Mouse (Mus musculus) erythroblast, embryonic 14.5 days (primary cell): ENCODE measurements at regions not wholly inside any gene's neighbourhood (a gene's known extent, or its start where the extent isn't known, plus 50 kb on each side); places are given as distances from the start of the nearest gene placed in this dataset.

ENCODE experiments used
- H3K27me3 ChIP-seq: 2 replicates; pipeline ENCODE4 v1.6.1; 2012; ENCODE audit warnings: inconsistent platforms; ENCODE audit not compliant: control insufficient read depth
- H3K36me3 ChIP-seq: 2 replicates; pipeline ENCODE4 v1.6.1; 2012; ENCODE audit warnings: mild to moderate bottlenecking, inconsistent platforms; ENCODE audit not compliant: control insufficient read depth
- H3K4me1 ChIP-seq: 2 replicates; pipeline ENCODE4 v1.6.1; 2012; ENCODE audit warnings: inconsistent platforms; ENCODE audit not compliant: control insufficient read depth
- H3K4me3 ChIP-seq: replicated peaks from 2 replicates; pipeline ENCODE3; 2012; ENCODE audit warnings: moderate library complexity, mild to moderate bottlenecking, inconsistent platforms
- H3K9me3 ChIP-seq: 2 replicates; pipeline ENCODE4 v1.6.1; 2012; ENCODE audit warnings: low read length, inconsistent platforms, mixed read lengths; ENCODE audit not compliant: control insufficient read depth
- GATA1 ChIP-seq: IDR thresholded peaks from 2 replicates; pipeline ENCODE4 v1.6.1; 2012; ENCODE audit warnings: low read length, inconsistent platforms, mixed read lengths
- TAL1 ChIP-seq: IDR thresholded peaks from 3 replicates; pipeline ENCODE4 v1.6.1; 2012; ENCODE audit warnings: low read length, inconsistent platforms, mixed read lengths

DNA sequence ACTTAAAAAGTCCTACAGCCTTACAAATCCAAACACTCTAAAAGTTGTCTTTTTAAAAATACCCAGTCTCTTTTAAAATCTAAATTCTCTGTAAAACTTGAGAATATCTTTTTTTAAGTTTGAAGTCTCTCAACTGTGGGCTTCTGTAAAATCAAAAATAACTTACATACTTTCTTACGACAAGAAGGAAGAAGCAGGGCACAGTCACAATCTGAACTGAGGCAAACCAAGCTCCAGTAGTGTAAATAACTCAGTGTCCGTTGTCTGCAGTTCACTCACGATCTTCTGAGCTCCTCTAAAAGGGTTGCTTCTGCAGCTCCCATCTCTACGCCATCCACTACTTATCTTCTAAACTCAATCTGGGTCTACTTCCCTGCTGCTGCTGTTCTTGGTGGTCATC is 512.5 kb downstream of the Pdcd6ip start:
- H3K36me3 ChIP-seq: no peaks in the 10 kb centered on the region
- peaks cover 32% of the 10 kb centered on the region for H3K9me3 ChIP-seq
- H3K4me3 ChIP-seq: no peak overlapping the region
- TF ChIP-seq TAL1: no peak
- no peak for TF ChIP-seq GATA1
- H3K4me1 ChIP-seq: no peaks in the 10 kb centered on the region
- no peaks in the 10 kb centered on the region for H3K27me3 ChIP-seq

DNA sequence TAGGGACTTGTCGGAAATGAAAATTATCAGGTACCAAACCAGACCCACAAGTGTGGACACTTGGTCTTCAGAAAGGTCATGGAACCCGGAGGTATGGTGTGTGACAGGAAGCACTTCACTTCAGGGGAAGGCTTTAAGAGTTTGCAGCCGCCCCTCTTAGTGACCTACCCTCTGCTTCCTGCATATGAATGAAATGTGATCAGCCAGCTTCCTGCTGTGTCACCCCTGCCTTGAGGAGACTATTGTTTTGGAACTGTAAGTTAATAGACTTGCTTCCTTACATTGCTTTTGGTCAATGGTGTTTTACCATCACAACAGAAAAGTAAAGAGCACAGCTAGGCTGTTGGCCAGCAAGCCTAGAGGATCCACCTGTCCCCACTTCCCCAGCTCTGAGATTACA is 515.3 kb downstream of the Pdcd6ip start:
- no peaks in the 10 kb centered on the region for H3K36me3 ChIP-seq
- no peak overlapping the region for H3K4me3 ChIP-seq
- peaks cover 34% of the 10 kb centered on the region for H3K9me3 ChIP-seq
- no peaks in the 10 kb centered on the region for H3K4me1 ChIP-seq
- no peak for TF ChIP-seq GATA1
- no peak for TF ChIP-seq TAL1
- H3K27me3 ChIP-seq: no peaks in the 10 kb centered on the region

DNA sequence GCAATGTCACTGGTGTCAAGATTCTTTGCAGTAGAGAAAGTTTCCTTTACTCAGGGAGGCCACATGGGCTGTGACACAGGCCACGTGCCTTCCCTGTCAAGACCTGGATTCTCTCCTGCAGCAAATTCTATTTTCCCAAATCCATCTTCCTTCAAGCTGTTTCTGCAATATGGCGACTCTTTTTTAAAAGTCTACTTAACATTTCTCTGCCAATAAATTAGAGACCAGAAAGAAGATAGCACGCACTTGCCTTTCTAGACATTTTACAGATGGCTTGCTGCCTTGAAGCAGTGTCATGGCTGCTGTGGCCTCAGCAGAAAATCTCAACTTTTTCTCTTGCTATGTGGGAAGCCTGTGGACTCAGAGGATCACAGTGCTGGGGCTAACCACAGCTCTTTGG is 516.9 kb downstream of the Pdcd6ip start:
- TF ChIP-seq TAL1: no peak
- no peak for TF ChIP-seq GATA1
- Histone ChIP-seq H3K27me3 (no peaks in the 10 kb centered on the region), H3K4me1 (no peaks in the 10 kb centered on the region), H3K9me3 (peaks cover 36% of the 10 kb centered on the region), H3K4me3 (no peak overlapping the region), H3K36me3 (no peaks in the 10 kb centered on the region)

DNA sequence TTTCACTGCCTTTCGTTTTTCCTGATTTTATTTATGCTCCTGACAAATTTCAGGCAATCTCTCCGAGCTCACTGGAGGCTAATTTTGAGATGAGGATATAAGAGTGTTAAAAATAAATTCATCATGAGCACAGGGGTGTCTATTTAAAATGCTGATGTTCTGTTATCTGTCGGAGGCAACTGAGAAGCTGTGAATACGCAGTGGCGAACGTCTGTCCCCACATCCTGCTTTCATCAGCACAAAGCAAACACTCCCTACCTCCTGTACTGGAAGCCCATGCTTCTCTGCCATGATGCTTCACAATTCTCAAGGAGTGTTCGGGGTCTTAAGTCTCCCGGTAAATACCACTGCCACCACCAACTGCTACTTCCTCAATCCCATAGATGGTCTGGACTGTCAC is 526.9 kb downstream of the Pdcd6ip start:
- H3K4me3 ChIP-seq: no peak overlapping the region
- H3K4me1 ChIP-seq: no peaks in the 10 kb centered on the region
- no peaks in the 10 kb centered on the region for H3K36me3 ChIP-seq
- peaks cover 36% of the 10 kb centered on the region for H3K9me3 ChIP-seq
- TF ChIP-seq TAL1 (no peak), GATA1 (no peak)
- H3K27me3 ChIP-seq: no peaks in the 10 kb centered on the region

DNA sequence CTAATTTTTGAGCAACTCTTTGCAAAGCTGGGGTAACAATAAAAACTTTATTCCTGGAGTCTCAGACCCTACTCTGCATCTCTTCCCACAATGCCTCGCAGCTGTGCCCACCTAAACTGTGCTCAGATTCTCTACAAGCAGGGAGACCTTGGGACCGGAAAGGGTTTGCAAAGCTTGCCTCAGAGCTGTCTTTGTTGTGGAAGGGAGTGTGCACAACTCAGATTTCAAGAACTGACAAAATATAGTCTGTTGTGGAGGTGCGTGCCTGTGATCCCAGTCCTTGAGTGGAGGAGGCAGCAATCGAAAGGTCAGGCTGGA is 530.2 kb downstream of the Pdcd6ip start:
- no peaks in the 10 kb centered on the region for H3K27me3 ChIP-seq
- H3K36me3 ChIP-seq: no peaks in the 10 kb centered on the region
- TF ChIP-seq TAL1 (no peak), GATA1 (no peak)
- no peak overlapping the region for H3K4me3 ChIP-seq
- H3K9me3 ChIP-seq: peaks cover 33% of the 10 kb centered on the region
- no peaks in the 10 kb centered on the region for H3K4me1 ChIP-seq

DNA sequence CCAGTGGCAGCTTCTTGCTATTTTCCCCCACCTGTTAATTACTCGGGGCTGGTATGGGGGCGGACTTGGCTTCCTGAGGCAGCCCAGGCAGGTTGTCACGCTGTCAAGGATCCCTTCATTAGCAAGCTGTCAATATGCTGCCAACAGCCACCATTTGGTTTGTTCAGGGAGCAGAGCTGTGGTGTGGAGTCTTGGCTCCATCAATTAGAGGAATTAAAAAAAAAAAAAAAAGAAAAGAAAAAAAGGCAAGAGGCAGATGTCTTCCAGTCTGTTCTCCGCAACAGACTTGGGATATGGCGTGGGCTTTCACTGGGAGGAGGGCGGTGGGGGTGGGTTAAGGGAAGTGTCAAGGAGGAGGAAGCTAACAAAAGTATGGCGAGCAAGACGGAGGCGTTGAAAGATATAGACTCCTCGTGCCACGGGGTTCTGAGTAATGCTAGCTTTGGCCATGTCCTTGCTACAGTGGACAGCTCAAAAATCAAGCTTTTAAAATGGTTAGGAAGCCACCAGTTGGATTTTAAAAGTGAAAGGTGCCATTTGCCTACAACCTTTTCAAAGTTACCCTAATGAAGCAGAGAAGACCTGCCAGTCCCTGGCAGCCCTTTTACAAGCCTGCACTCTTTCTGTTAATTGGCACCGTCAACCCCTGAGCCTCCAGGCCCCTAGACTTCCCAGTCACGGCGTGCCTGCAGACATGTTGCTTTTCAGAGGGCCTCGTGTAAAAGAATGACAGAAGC is 530.7 kb downstream of the Pdcd6ip start:
- H3K4me1 ChIP-seq: no peaks in the 10 kb centered on the region
- H3K27me3 ChIP-seq: no peaks in the 10 kb centered on the region
- H3K36me3 ChIP-seq: no peaks in the 10 kb centered on the region
- H3K9me3 ChIP-seq: peaks cover 33% of the 10 kb centered on the region
- no peak overlapping the region for H3K4me3 ChIP-seq
- TF ChIP-seq TAL1: no peak
- no peak for TF ChIP-seq GATA1

DNA sequence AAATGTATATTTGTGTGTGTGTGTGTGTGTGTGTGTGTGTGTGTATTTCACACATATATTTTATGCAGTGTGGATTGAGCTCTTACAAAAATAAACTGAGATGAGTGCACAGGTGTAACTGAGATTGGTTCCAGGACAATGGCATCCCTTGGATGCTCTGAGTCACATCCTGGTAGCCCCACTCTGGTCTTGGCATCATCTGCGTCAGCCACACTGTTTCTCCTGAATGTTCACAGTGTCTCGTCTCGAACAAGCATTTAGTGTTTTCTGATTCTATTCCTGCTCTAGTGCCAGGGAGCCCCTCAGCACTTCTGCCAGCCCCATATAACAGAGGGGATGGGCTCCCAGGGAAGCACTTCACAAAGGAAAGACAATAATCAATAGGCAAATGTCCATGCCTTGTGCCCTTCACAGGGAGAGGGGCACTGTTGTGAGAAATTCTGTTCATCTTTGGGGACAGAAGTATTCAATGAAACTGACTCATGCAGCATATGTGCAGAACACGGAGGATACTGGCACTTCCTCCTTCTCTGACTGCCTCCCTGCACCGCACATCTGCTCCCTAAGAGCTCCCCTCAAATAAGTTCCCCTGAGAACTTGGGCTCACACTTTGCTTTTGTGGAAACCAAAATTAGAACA is 536.2 kb downstream of the Pdcd6ip start:
- Histone ChIP-seq H3K4me1 (no peaks in the 10 kb centered on the region), H3K27me3 (no peaks in the 10 kb centered on the region), H3K9me3 (peaks cover 17% of the 10 kb centered on the region), H3K36me3 (no peaks in the 10 kb centered on the region), H3K4me3 (no peak overlapping the region)
- TF ChIP-seq GATA1 (no peak), TAL1 (no peak)

DNA sequence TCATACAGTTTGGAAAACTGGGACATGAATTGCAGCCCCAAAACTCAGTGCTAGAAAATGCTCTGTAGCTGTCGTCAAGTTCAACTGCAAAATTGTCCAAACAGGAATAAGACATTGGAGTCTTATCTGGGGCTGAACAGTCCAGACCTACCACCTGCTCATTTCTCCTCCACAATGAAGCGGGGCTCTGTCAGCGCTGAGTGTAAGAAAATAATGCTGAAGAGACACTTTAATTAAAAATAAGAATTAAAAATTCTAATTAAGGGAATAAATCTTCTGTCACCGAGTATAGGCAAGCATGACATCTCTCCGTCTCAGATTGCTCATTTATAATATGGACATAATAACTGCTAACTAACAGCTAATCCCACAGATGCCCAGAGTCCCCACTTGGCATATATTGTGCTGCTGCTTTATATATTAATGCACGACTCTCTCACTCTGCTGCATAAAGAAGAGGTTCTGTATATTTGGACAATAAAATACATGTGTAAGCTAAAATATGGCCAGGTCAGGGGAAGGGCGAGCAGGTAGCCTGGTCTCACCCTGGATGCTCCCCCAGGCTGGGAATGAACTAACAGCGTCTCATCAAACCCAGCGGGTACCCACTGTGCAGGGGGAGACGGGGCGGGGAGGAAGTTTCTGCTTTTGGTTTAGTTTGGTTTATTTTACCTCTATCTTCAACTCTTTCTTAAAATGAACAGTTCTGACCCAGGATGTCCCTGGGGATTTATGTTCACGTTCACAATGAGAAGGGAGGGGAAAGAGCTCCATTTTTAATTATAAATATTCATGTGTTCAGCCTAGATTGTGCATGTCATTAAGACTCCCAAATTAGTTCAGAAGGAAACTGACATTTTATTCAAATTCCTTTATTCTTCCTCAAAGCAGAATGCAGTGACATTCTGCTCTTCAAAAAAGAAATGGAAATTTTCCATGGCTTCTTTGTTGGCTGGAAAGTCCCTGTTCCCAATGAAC is 544.9 kb downstream of the Pdcd6ip start:
- Histone ChIP-seq H3K4me3 (no peak overlapping the region), H3K4me1 (no peaks in the 10 kb centered on the region), H3K9me3 (peaks cover 20% of the 10 kb centered on the region), H3K27me3 (no peaks in the 10 kb centered on the region), H3K36me3 (no peaks in the 10 kb centered on the region)
- no peak for TF ChIP-seq TAL1
- no peak for TF ChIP-seq GATA1

DNA sequence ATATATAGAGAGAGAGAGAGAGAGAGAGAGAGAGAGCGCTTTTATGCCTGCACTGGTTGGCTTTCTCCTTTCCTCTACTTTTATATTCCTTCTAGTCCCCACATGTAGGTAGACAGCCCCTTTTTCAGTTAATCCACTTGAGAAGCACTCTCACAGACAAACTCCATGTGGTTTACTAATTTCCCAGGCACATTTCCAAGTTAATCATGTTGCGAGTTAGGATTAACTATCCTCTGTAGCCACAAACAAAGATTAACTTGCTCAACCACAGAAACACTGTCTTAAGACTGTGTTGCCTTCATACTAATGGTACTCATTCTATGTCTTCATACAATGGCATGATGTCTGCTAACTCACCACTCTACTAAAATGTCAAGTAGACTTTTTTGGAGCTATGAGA is 548.0 kb downstream of the Pdcd6ip start:
- Histone ChIP-seq H3K27me3 (no peaks in the 10 kb centered on the region), H3K9me3 (peaks cover 37% of the 10 kb centered on the region), H3K36me3 (no peaks in the 10 kb centered on the region), H3K4me3 (no peak overlapping the region), H3K4me1 (no peaks in the 10 kb centered on the region)
- no peak for TF ChIP-seq TAL1
